Mouse (Mus musculus) thymus, adult 2 months (tissue): ENCODE data around the gene Catsper3.

Experiments used
- CTCF ChIP-seq: fragments of 200-500 bp; IDR thresholded peaks from 2 replicates; pipeline ENCODE4 v1.5.1; 2012; ENCODE audit warnings: mild to moderate bottlenecking, control low read depth, low read length, moderate library complexity, borderline replicate concordance; ENCODE audit not compliant: control insufficient read depth, poor library complexity, insufficient read depth; ENCODE audit errors: extremely low read depth
- POLR2A ChIP-seq: fragments of 200-500 bp; IDR thresholded peaks from 2 replicates; pipeline ENCODE4 v1.6.1; 2012; ENCODE audit warnings: mild to moderate bottlenecking, low read length, control low read depth, moderate library complexity; ENCODE audit not compliant: control insufficient read depth, poor library complexity, insufficient read depth; ENCODE audit errors: extremely low read depth

DNA sequence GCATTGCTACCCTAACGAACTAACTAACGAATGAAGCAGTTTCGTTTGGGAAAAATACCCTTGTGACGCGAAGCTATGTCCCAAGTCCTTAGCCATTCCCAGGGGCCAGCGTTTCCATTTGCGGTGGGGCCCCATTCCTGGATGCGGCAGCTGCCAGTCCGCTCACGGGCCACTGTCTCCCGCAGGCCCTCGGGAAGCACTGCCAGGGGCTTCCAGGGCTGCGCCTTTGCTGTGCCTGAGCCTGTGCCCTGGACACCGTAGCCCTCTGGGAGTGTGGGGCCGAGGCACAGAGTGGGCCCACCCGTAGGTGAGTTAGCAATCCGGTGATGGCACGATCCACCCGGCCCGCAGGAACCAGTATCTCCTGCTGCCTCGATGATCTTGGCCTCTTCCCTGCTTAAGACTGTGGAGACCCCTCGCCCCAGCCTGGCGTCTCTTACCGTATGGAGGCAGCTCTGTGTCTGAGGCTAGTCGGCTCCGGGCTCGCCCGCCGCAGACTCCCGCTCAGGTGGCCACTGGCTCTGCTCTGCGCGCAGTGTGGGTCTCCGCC is 51.3 kb downstream of the Catsper3 start:
- TF ChIP-seq POLR2A (no peak), CTCF (no peak)
